Mouse (Mus musculus) left cerebral cortex, postnatal 14 days (tissue): Measurements from ENCODE around the gene Spry1. TPM values are rescaled to one million over a fixed set of nuclear protein-coding genes. Genes with fewer than 3 reads are reported as not detected.
A peak's percentile ranks its signal among the peaks of the same experiment; 100 is the strongest.

Experiments
- DNase-seq, 2 experiments: peaks; one replicate each; pipeline ENCODE4 v3.0.0; 2021 to 2022; ENCODE audit warnings: low spot score in 2 of 2, mixed read lengths in 1 of 2
- intact Hi-C: fragments of 180-260 bp; cut with DNase I; formaldehyde crosslinking; loops from one replicate; pipeline ENCODE4 v1.15.1; 2025
- total RNA-seq, 2 experiments: library from RNA; stranded (reverse); gene quantifications; 2 replicates each; pipeline ENCODE4 v1.2.3; 2021

Spry1 gene
- total RNA-seq, 2 experiments from 2014 or later = 13.4 to 14.9 TPM

DNA sequence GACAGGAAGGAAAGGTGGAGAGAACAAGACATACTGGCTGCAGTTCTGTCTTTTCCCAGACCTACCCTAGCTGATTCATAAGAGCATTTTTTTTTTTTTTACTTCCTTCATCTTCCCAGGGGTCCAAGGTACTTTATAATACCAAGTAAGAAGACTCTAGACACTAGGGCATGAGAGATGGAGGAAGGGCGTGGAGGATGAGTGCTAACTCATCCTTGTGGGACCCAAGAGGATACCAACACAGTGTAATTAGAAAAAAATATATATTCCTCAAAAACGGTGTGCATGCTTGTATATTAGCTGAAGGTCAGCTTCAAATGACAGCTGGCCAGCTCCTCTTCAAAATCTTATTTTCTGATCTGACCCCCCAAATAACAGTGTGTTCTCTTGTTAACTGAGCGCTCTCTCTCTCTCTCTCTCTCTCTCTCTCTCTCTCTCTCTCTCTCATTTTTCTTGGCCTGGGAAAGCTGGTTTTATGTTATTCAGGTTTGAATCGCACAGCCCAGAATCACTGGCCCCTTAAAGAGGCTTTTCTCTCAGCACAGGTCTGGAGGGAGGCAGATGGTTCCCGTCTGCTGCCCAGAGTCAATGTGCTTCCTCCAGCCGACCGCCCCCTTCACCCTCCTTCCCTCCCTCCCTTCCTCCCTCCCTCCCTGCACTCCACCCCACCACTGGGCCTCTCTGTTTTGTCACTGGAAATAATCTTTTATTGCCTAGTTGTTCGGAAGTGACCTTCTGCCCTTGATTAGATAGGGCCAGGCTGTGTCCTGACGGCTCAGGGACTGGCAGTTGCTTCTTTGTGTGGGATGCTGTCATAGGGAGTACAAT lies 26.8 kb downstream of the Spry1 start:
- DNase-seq = no peak
- intact Hi-C loops = no loop called here

DNA sequence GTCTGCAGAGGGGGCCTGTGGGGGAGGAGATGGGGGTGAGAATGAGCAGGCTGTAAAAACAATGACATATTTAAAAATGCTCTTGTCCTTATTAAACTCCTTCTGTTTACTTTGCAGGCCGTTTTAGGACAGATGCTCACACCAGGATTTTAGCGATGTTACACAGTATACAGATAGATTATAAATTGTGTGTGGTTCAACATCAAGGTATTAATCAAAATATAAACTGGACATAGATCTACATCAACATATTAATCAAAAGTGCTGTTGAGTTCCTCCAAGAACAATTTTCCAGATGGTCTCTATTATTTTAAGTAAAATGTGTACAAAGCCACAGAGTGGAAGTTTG lies 27.3 kb downstream of the Spry1 start:
- DNase-seq = no peak
- intact Hi-C loops = no loop called here

DNA sequence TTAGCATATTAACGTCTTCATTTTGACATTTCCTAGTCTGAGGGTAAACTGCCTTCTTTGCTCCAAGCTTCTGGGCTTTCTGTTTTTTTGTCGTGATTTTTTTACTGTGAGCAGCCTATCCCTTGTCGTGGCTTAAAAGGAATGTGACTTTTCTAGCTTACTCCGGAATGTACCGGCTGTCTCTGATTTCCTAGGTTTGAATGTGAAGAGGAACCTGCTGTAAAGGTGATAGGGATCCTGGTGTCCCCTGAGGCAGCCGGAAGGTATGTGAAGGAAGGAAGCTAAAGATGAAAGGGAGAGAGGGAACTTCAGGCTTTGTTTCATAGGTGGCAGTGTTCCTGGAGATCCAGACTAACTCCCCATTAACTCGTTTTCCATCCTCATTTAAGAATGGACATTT lies 28.0 kb downstream of the Spry1 start:
- intact Hi-C loops = no loop called here
- DNase-seq = no peak

DNA sequence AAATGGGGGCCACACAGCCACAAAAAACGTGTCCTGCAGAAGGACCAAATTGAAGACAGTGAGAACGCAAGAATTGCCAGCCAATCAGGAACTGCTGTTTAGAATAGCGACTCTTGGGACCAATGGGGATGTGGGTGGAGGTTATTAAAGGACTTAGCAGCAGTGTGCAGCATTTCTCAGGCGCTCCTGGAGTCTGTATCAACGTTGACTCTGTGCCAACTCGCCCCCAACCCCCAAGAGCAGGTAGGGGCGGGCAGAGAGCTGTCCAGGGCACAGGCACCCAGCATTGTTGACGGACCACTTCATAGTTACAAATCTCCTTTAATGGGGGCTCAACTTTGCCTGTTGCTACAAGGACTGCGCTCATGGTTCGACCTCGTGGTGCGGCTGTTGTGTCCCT lies 28.9 kb downstream of the Spry1 start:
- no peak for DNase-seq
- intact Hi-C loops = no loop called here

DNA sequence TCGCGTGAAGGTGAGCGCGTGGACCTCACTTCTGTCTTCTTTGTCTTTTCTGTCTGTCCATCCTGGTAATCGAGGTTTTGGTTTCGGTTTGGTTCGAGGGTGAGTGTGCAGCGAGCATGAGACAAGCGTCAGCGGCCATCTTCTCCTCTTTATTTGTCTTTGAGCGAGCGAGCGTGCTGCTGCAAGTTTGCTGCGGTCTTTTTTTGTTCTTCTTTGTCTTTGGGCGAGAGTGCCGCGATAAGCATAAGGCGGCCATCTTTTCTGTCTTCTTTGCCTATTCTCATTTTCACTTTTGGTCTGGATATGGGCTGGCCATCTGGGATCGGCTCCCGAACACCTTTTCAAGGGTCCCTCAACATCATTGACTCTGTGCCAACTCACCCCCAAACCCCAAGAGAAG lies 29.4 kb downstream of the Spry1 start:
- DNase-seq = no peak
- intact Hi-C loops = no loop called here

DNA sequence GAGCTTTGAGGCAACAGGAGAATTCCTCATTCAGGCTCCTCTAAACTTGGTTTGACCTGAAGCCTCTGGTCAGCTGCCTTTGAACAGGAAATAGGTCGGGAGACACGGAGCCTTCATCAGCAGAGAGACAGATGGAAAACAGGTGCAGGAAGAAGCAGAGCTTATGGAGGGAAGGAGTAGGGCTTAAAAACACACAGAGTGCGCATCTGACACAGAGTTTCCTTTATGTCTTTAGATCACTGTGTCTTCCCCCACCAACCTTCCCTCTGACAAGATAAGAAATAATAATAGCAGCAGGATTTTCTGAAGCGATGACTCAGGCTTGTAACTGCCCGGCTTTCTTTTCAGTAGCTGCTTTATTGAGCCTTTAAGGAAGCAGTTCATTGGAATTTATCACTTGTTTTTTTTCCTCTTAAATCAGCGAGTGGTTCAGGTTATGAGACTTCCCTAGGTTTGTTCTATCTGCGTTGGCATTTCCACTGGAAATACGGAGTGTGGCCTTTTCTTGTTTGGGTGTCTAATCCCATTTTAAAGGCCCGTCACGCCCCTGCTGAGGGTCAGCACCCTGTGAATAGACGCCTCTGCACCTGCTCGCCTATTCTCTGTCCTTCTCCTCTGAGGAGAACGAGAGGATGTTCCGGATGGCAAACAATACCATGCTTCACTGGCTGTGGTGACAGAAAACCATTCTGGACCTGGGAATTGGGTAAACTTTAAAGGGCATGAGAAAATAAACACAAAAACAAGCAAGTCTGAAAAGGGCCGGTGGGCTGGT lies 32.7 kb downstream of the Spry1 start:
- intact Hi-C loops = no loop called here

DNA sequence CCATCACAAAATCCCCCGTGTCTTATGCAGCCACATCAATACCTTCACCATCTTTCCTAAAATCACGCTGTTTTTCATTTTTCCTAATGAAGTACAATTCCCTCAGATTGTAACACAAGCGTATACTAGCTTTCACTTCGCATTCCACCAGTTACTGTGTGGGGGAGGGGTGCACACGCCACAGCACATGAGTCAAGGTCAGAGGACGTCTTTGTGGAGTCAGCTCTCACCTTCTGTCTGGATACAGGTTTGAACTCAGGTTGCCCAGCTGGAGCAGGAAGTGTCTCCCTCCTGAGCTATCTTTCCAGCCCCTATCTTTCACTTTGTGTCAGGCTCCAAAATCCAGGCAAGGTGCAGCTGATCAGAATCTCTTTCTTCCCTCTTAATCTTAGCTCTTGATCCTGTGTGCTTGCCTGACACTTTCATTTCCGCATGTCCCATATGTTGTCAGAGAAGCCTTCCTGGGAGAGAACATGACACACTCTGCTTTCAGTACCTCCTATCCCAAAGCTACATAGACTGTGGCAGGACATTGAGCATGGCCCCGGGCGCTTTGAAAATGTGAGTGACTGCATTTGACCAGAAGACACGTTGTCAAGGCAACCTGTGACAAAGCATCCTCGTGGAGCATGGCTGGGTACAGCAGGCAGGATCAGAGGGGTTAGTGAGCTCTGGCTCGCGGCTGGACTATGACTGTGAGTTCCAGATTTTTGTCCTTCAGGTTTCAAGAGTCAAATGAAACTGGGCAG lies 33.9 kb downstream of the Spry1 start:
- no peak for DNase-seq
- intact Hi-C loops = no loop called here

More for the DNA sequence above, 32.7 kb downstream of the Spry1 start:
- no peak for DNase-seq

DNA sequence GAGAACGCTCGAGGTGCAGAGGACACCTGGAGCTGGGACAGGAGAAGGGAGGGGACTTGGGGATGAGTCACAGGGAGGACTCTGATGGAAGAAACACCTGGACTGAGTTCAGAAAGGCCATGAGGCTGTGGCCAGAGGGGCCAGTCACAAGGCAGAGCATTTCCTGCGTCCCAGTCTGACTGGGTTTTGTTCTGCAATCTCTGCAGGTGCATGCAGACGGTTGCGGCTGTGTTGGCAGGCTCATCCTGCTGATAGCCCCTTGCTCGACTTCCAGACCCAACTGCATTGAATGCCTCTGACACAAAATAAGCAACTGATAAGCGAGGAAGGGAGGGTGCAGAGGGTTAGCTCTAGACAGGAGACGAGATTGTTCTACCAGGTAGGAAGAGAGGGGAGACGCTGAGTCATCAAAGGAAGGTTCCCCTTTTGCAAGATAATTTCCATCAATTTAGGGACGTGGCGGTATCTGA lies 35.3 kb downstream of the Spry1 start:
- intact Hi-C loops = no loop called here
- DNase-seq = no peak

DNA sequence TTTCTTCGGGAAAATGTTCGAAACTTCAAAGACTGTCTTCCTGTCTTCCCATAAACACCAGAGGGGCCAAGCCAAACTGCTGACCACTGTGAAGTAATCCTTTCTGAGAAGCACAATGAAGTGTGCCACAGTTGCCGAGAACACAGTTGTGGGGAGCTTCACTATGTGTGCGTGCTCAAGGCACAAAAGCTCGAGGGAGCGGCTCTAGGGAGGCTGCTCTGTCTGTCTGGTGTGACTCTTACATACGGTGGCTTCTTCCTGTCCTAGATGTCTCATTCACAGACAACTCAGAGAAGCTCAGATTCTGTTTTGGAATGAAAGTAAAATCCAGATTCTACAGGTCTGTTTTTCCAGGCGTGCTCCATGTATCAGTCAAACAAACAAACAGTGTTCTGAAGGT lies 36.5 kb downstream of the Spry1 start:
- intact Hi-C loops = no loop called here
- no peak for DNase-seq

DNA sequence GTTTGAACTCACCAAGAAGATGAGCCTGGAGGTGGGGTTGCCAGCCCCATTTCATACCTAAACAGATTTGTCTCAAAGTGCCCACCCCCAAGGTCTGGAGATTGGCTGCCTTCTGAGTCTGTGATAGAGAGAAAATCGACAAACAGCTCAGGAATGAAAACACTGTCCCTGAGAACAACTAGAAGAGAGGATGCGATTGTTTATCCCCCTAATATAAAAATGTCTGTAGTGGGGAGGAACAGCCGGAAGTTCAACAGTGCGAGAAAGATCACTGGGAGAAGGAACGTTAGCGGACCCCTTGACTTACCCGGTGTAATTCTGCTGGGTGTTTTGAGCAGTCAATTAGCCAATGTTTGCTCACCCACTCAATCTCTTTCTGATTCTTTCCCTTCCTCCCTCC lies 46.5 kb downstream of the Spry1 start:
- intact Hi-C loops = no loop called here
- DNase-seq = no peak

DNA sequence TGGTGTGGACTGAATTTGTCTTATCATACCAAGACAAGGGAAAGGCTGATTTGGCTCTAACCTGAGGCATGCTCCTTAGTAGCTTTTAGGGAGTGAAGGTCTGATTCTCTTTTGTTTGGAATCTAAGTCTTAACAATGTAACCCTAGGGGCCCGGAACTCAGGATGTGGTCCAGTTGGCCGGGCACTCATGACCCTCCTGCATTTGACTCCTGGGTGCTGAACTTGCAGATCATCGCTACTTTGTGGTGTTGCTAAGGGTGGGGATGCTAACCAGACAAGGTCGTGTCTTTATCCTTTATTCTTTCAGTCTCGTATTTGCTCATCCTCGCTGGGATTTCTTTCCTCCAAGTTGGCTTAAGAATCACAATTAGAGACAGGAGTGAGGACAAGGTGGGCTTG lies 47.0 kb downstream of the Spry1 start:
- intact Hi-C loops = no loop called here
- DNase-seq = no peak

DNA sequence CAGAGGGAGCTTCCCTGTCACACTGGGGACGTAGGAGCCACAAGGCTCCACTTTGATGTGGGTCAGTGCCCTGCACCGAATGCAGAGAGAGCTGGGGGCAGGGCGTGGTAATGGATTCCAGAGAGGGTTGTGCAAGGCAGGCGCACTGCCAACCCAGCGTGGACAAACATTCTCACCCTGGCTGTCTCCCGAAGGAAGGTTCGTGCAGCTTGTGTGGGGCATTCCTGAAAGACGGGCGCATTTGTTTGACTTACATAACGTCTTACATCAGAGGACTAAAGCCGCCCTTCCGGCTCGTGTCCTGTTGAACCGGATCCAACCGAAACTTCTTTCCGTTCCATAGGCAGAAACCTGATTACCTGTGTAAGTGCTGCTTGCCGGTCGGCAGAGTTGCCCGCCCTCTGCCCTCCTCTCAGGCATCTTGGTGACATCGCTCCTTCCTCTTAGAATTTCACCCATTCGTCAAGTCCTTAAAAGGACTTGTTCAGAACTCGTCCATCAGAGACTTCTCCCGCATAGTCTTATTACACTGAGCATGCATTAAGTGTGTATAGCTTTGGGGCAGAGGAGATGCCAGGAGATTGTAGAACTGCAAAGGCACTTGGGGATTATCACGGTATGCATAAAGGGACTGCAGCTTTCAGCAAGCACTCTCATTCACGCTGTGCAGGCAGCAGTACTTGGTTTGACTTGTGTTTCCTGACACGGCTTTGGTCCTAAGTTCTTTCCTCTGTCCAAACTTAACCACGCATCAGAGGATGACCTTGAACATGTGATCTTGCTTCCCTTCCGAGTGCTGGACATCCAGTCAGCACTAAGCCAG lies 47.6 kb downstream of the Spry1 start:
- intact Hi-C loops = no loop called here
- peak; percentile 45 to 51 for DNase-seq

DNA sequence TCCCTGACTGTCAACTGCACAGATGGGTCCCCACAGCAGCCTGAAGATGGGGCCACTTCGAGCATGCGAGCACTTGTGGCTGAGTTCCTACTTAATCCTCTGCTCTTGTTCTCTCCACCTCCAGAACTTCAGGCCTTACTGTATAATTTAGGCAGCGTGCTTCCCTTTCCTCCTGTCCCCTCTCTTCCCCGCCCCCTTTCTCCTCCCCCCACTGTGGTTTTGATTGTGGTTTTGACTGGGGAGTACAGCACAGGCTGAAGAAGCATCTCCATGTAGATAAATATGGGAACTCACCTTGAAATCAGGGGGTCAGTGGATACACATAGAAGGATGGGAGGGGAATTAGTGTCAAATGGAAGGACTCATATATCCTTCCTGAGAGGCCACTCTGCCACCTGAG lies 53.2 kb downstream of the Spry1 start:
- no peak for DNase-seq
- intact Hi-C loops = no loop called here

DNA sequence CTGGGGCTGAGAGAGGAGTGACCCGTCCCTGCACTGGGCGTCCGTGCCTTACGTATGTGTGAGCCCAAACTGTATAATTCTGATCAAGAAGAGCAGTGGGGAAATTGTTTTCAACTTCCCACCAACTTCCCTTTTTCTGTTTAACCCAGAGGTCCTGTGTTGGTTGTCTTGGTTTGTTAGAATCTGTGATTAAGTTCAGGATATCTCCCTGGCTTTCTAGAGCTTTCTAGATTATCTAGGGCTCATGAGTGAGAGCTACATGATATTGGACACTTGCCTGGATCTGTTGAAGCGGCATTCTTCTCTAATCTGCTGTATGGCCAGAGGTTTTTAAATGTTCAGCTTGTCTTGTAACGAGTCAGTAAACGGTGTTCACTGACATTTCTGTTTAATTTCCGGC lies 53.8 kb downstream of the Spry1 start:
- no peak for DNase-seq
- intact Hi-C loops = no loop called here

Other genes with a start within 250 kb of the Spry1 start
- gene Spata5, start 220.1 kb upstream of the Spry1 start, total RNA-seq = 10 to 100 TPM; 18.8 to 24.4 TPM
- 1 to 10 TPM; 6.3 to 7.4 TPM for gene Nudt6, start 219.7 kb upstream of the Spry1 start, total RNA-seq
- gene Gm5148, start 84.5 kb downstream of the Spry1 start, total RNA-seq = 1 to 10 TPM; 2.1 to 2.6 TPM